Mouse (Mus musculus): ENCODE data around the gene Madd.

Gene Madd

GRCm38 (mm10) chr2:91169587-91170322, 13.9 kb downstream of the Madd start:
- no peak for DNase-seq

DNA sequence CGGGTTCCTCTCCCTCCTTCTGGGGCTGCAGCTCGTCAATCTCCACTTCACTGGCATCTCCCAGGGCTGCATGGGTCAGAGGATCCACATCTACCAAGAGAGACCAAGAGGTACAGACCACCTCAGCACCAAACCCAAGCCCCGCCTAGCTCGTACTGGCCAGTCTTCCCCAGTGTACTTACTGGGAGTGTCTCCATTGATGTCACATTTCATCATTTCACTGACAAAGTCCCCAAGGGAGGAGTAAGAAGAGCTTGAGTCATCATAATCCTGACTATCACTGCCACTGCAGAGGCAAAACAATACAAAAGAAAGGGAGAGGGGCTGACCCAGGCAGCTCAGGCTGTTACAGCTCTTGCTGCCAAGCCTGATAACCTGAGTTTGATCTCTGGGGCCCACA, 16.0 kb downstream of the Madd start:
- no peak for DNase-seq

DNA sequence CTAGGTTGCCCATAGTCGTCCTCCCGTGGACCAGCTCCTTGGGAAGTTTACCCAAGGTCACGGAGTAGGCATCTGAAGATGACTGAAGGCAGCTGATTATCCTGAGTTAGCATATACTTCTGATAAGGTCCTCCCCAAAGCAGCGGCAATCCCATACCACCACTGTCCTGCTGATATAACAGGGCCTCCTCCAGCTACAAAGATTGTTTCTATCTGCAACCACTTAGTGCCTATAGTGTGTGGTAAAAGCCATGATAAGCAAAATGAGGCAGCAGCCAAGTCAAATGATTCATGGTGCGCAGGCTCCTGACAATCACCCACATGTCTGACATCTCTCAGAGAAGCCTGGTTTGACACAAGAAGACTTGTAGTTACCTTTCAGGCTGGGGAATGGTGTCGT, 18.6 kb downstream of the Madd start:
- DNase-seq: no peak

DNA sequence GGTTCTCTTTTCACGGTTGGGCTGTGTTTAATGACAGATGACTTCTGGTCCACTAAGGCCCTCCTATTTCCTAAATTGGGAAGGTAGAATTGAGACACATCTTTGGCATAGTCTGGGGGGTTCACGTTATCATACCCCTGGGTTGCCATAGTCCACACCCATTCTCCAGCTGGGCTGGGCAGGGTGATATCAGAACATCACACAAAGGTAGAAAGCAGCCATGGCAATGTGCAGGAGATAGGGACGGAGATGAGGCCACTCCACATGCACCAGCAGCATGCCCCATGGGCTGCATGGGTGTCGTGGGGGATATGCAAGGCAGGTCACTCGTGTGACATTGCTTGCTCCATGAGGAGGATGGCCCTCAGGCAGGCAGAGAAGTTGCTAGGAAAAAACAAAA, 20.1 kb downstream of the Madd start:
- no peak for DNase-seq

DNA sequence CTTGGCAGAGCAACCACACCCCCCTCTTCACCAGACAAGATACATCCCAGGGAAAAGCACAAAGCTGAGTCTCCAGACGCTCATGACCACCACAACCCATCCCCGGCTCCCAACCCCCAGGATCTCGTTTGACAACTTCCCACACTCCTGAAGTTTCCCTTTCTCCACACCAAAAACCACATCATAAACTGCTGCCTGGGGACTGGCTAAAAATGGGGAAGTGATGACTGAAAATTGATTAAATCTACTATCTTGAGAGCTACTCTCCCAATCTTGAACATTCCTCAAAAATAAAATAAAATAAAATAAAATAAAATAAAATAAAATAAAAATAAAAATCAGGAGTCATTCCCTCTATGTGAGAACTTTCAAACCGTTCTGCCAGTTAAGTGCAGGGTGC, 20.7 kb downstream of the Madd start:
- DNase-seq: no peak

GRCm38 (mm10) chr2:91160591-91160990, 23.0 kb downstream of the Madd start:
- no peak for DNase-seq

- DNase-seq: no peak
Measured at GRCm38 (mm10) chr2:91157002-91157752, 26.5 kb downstream of the Madd start.

- no peak for DNase-seq
Measured at GRCm38 (mm10) chr2:91154091-91154490, 29.5 kb downstream of the Madd start.

DNA sequence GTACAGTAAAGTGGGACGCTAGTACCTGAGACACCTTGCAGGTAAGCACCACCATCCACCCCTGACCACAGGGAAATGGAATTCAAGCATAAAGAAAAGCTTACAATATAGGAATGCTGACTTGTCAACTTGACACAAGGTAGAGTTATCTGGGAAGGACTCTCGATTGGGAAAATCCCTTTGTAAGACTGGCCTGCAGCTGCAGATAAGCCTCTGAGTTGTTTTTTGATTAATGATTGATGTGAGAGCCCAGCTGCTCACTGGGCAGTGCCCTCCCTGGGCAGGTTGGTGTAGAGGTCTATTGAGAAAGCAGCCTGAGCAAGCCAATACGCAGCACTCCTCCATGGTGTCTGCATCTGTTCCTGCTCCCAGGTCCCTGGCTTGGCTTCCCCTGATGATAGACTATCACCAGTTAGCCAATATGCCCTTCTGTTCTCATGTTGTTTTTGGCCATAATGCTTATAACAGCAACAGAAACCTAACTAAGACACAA, 30.7 kb downstream of the Madd start:
- no peak for DNase-seq

DNA sequence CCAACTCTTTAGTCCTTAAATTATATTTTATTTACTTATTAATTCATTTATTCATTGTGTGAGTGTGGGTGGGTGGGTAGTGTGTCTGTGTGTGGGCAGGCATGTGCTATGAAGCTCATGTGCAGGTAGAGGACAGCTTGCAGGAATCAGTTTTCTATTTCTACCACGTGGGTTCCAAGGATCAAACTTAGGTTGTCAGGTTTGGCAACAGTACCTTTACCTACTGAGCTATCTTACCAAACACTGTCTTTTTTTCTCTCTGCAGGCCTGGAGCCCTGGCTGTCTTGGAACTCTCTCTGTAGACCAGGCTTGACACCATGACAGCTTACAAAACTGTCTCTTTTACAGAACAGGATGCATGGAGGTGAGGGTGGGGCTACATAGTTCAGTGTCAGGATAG, 32.3 kb downstream of the Madd start:
- DNase-seq: no peak

GRCm38 (mm10) chr2:91148101-91148500, 35.5 kb downstream of the Madd start:
- DNase-seq: no peak

- no peak for DNase-seq
Measured at GRCm38 (mm10) chr2:91143401-91143800, 40.2 kb downstream of the Madd start.

- DNase-seq: no peak
Measured at GRCm38 (mm10) chr2:91142920-91143319, 40.7 kb downstream of the Madd start.

- no peak for DNase-seq
Measured at GRCm38 (mm10) chr2:91139764-91140163, 43.9 kb downstream of the Madd start.

- no peak for DNase-seq
Measured at GRCm38 (mm10) chr2:91139311-91139710, 44.3 kb downstream of the Madd start.

GRCm38 (mm10) chr2:91137481-91137880, 46.2 kb downstream of the Madd start:
- no peak for DNase-seq

GRCm38 (mm10) chr2:91136513-91137412, 46.9 kb downstream of the Madd start:
- DNase-seq: no peak

DNA sequence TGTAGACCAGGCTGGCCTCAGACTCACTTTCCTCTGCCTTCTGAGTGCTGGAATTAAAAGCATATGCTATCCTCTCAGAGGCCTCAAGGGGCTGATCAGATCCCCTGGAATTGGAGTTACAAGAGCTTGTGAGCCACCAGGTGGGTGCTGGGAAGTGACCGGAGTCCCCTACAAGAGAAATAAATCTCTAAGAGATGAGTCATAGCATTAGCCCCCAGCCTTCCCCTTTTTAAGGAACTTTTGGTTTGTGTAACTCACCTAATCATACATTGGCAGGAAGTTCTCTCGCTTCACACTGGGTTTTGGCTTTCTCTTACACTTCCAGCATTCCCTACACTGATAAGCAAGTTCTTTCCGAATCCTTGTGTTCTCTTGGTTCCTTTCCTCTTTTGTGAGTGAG, 51.6 kb downstream of the Madd start:
- no peak for DNase-seq

DNA sequence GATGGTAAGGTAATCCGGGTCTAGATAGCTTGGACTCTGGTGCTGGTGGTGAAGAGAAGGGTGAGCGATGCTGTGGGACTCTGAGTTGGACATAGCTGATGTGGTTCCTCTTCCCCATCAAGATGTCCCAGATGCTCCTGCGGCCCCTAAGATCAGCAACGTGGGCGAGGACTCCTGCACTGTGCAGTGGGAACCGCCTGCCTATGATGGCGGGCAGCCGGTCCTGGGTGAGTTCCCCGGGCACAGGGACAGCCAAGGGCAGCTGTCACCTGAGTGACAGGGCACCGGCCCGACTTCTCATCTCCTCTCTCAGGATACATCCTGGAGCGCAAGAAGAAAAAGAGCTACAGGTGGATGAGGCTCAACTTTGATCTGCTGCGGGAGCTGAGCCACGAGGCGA, 52.4 kb downstream of the Madd start:
- no peak for DNase-seq

GRCm38 (mm10) chr2:91130126-91130525, 53.5 kb downstream of the Madd start:
- DNase-seq: no peak

- DNase-seq: no peak
Measured at GRCm38 (mm10) chr2:91128761-91129160, 54.9 kb downstream of the Madd start.

- no peak for DNase-seq
Measured at GRCm38 (mm10) chr2:91125101-91125500, 58.5 kb downstream of the Madd start.

- DNase-seq: no peak
Measured at GRCm38 (mm10) chr2:91123521-91123920, 60.1 kb downstream of the Madd start.
